Comparison of ENCODE assay signal across 11 mouse cellular contexts in the genomic region with DNA sequence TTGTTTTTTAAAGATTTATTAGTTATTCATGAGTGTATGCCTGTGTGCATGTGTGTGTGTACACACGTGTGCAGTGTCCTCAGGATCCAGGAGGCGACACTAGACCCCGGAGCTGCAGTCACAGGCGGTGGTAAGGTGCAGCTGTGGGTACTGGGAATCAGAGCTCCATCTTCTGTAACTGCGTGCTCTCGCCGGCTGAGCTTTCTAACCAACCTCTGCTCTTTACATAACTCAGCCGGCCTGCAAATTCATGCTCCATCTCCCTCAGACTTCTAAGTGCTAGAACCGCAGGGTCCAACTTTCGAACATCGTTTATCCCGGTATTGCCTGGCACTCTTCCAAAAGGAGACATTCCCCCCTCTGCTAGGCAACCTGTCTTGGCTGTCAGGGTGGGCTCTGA. TPM values are rescaled to one million over a fixed set of nuclear protein-coding genes. Genes with fewer than 3 reads are reported as not detected.
A peak's percentile ranks its signal among the peaks of the same experiment; 100 is the strongest.
DNase-seq lines count a peak whose midpoint lies in the region; ATAC-seq and TF ChIP-seq lines count a peak whose summit lies in the region.
"Had no signal": no experiment of that assay in that cellular context is flagged by ENCODE, and none has a peak within 500 bp of the region (broad histone marks: within the 10 kb centered on the region; RNA-seq: fewer than 3 reads in every experiment).

No protein-coding gene starts in this region.

- peaks cover 12% of the 10 kb centered on the region for H3K9me3 ChIP-seq in E14TG2a.4 (ENCODE audit: low read length)
- H3K9me3 ChIP-seq in intestine, embryonic 15.5 days, result no peaks in the 10 kb centered on the region
- H3K9me3 ChIP-seq in forebrain, embryonic 13.5 days (replicated peaks), result peaks cover 8% of the 10 kb centered on the region

- peaks cover 55% of the 10 kb centered on the region for H3K4me1 ChIP-seq in E14TG2a.4 (replicated peaks; ENCODE audit: low read depth, low read length)
- H3K4me1 ChIP-seq in intestine, embryonic 15.5 days (replicated peaks), result peaks cover 27% of the 10 kb centered on the region
- H3K4me1 ChIP-seq in forebrain, embryonic 13.5 days, result peaks cover 18% of the 10 kb centered on the region

- DNase-seq in cerebellum, adult 9-10 months, result peak; percentile 18
- DNase-seq in cerebellum, postnatal 14 days, result no peak
- DNase-seq in layer of hippocampus, adult 2 months (ENCODE audit: low spot score in 2 of 2), result no peak
- no peak for DNase-seq in layer of hippocampus, postnatal 36 days
- no peak for DNase-seq in spleen, postnatal 10 days (ENCODE audit: low spot score in 2 of 2)
- DNase-seq: cerebellum, postnatal 36 days had no signal

- H3K4me3 ChIP-seq in layer of hippocampus, adult 2 months, result no peak overlapping the region
- H3K4me3 ChIP-seq in E14TG2a.4 (replicated peaks; ENCODE audit: low read length), result peak overlapping the region; percentile 76
- no peak overlapping the region for H3K4me3 ChIP-seq in intestine, embryonic 15.5 days (replicated peaks)
- H3K4me3 ChIP-seq in forebrain, embryonic 13.5 days, result no peak overlapping the region

- no peak for ATAC-seq in intestine, embryonic 15.5 days
- no peak; the same call in 1 of the 2 replicates for ATAC-seq in forebrain, embryonic 13.5 days

- H3K27ac ChIP-seq in layer of hippocampus, adult 2 months, result peak overlapping the region; percentile 81
- peak overlapping the region; percentile 79; the same call in 1 of the 2 replicates for H3K27ac ChIP-seq in intestine, embryonic 15.5 days
- H3K27ac ChIP-seq in forebrain, embryonic 13.5 days, result no peak overlapping the region
- H3K27ac ChIP-seq: midbrain, embryonic 13.5 days had no signal

- H3K4me2 ChIP-seq in intestine, embryonic 15.5 days (replicated peaks), result peak overlapping the region; percentile 62
- no peak overlapping the region for H3K4me2 ChIP-seq in forebrain, embryonic 13.5 days

- H3K36me3 ChIP-seq in E14TG2a.4 (ENCODE audit: insufficient read depth, low read length), result no peaks in the 10 kb centered on the region
- H3K36me3 ChIP-seq in intestine, embryonic 15.5 days, result no peaks in the 10 kb centered on the region
- no peaks in the 10 kb centered on the region for H3K36me3 ChIP-seq in forebrain, embryonic 13.5 days (ENCODE audit: poor library complexity, severe bottlenecking)
- H3K36me3 ChIP-seq: G1E; midbrain, embryonic 13.5 days had no signal

- H3K27me3 ChIP-seq in E14TG2a.4 (ENCODE audit: insufficient read depth, low read length), result no peaks in the 10 kb centered on the region
- H3K27me3 ChIP-seq in intestine, embryonic 15.5 days (replicated peaks), result no peaks in the 10 kb centered on the region
- H3K27me3 ChIP-seq in forebrain, embryonic 13.5 days, result no peaks in the 10 kb centered on the region
- H3K27me3 ChIP-seq: midbrain, embryonic 13.5 days had no signal

- TF ChIP-seq CTCF in layer of hippocampus, adult 2 months (conservative IDR thresholded peaks at IDR 0.05), result no peak
- no peak for TF ChIP-seq CTCF in E14TG2a.4 (conservative IDR thresholded peaks at IDR 0.05; ENCODE audit: low read length)

- WGBS in intestine, embryonic 15.5 days, result 66% methylated on average over 12 of the region's 12 CpGs
- 75% methylated on average over 12 of the region's 12 CpGs for WGBS in forebrain, embryonic 13.5 days

- H3K9ac ChIP-seq in intestine, embryonic 15.5 days, result no peak overlapping the region
- no peak overlapping the region for H3K9ac ChIP-seq in forebrain, embryonic 13.5 days

RNA-seq across cellular contexts. Expression of gene Sept9, which starts 24.0 kb away (rescaled TPM):
- 100 to 1,000 TPM; 102 to 114 TPM for total RNA-seq in layer of hippocampus, adult 2 months (2021)
- total RNA-seq in layer of hippocampus, postnatal 36 days (2021), result 100 to 1,000 TPM; 106 to 110 TPM
- 166 and 167 TPM in 2 replicates for polyA plus RNA-seq in intestine, embryonic 15.5 days (2015; fragmentation: Nextera tagmentation; extraction: Ambion mirVana)
- polyA plus RNA-seq in forebrain, embryonic 13.5 days (2015; fragmentation: Nextera tagmentation; extraction: Ambion mirVana), result 142 and 148 TPM in 2 replicates
